Mouse (Mus musculus) cortical plate, adult 2 months (tissue): ENCODE measurements around the gene Chst8. TPM values are rescaled to one million over a fixed set of nuclear protein-coding genes. Genes with fewer than 3 reads are reported as not detected.

Source experiments
- H3K27ac ChIP-seq: fragments of 200-500 bp; 2 replicates; pipeline ENCODE4 v1.5.1; 2012; ENCODE audit warnings: low read length, control low read depth, inconsistent platforms; ENCODE audit not compliant: insufficient read depth
- H3K4me1 ChIP-seq: fragments of 200-500 bp; 2 replicates; pipeline ENCODE4 v1.6.1; 2011; ENCODE audit warnings: low read length; ENCODE audit not compliant: control insufficient read depth, insufficient read depth
- H3K4me3 ChIP-seq: fragments of 200-500 bp; 2 replicates; pipeline ENCODE4 v1.5.1; 2011; ENCODE audit warnings: mild to moderate bottlenecking, low read length, control low read depth; ENCODE audit not compliant: insufficient read depth
- CTCF ChIP-seq: fragments of 200-500 bp; IDR thresholded peaks from 2 replicates; pipeline ENCODE4 v1.5.1; 2011; ENCODE audit warnings: mild to moderate bottlenecking, control low read depth, low read length; ENCODE audit not compliant: insufficient read depth; ENCODE audit errors: extremely low read depth
- POLR2A ChIP-seq: fragments of 200-500 bp; IDR thresholded peaks from 2 replicates; pipeline ENCODE4 v1.6.1; 2011; ENCODE audit warnings: mild to moderate bottlenecking, low read length, control low read depth; ENCODE audit not compliant: insufficient read depth; ENCODE audit errors: extremely low read depth
- polyA plus RNA-seq: library from polyadenylated mRNA; depleted of rRNA; stranded (reverse); fragments of >200 nt; gene quantifications from 2 replicates; pipeline ENCODE4 v1.2.3, GENCODE M21; 2012

The Chst8 gene
- polyA plus RNA-seq, 1 experiment: 11.9 TPM

GRCm38 (mm10) chr7:34805691-34806205 is 6.8 kb downstream of the Chst8 start:
- TF ChIP-seq CTCF (no peak), POLR2A (no peak)
- no peak overlapping the region for H3K27ac ChIP-seq
- H3K4me3 ChIP-seq: no peak overlapping the region
- 0 out of 2 replicates have a peak, but pooled peaks cover 2% of the 10 kb centered on the region for H3K4me1 ChIP-seq

DNA sequence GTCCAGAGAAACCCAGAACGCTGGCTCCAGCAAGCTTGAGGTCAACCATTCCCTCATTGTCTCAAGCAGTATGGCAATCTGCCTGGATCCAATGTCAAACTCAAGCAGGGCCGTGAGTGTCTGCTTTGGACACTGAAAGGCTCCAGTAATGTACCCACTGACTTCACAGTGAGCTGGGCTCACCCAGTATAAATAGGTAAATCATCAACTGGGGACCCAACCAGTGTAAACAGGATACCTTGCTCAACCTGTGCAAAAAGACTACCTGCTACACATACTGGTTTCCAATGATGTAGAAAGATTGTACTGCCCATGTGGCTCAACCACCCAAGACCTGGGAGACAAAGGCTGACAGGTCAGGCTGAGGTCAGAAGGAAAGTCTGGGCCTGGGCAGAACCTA is 7.5 kb downstream of the Chst8 start:
- Histone ChIP-seq H3K4me1 (0 out of 2 replicates have a peak, but pooled peaks cover 2% of the 10 kb centered on the region), H3K27ac (no peak overlapping the region), H3K4me3 (no peak overlapping the region)
- TF ChIP-seq CTCF (no peak), POLR2A (no peak)

GRCm38 (mm10) chr7:34799950-34800511 is 12.5 kb downstream of the Chst8 start:
- peaks cover 5% of the 10 kb centered on the region; the same call in 1 of the 2 replicates for H3K4me1 ChIP-seq
- no peak overlapping the region for H3K27ac ChIP-seq
- H3K4me3 ChIP-seq: no peak overlapping the region
- TF ChIP-seq POLR2A (no peak), CTCF (no peak)

DNA sequence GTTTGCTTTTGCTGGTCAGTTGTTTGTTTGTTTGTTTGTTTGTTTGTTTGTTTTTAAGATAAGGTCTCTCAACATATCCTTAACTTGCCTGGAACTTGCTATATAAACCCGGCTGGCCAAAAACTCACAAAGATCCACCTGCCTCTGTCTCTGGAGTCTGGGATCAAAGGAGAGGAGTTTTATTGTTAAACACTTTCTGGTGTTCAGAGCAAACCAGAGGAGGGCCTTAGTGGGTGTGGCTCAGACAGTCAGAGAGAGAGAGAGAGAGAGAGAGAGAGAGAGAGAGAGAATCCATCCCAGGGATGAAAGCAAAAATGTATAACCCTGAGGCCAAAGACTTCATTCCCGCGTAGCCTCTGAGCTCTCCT is 13.1 kb downstream of the Chst8 start:
- Histone ChIP-seq H3K4me3 (no peak overlapping the region), H3K4me1 (peaks cover 5% of the 10 kb centered on the region; the same call in 1 of the 2 replicates), H3K27ac (no peak overlapping the region)
- no peak for TF ChIP-seq CTCF
- TF ChIP-seq POLR2A: no peak

DNA sequence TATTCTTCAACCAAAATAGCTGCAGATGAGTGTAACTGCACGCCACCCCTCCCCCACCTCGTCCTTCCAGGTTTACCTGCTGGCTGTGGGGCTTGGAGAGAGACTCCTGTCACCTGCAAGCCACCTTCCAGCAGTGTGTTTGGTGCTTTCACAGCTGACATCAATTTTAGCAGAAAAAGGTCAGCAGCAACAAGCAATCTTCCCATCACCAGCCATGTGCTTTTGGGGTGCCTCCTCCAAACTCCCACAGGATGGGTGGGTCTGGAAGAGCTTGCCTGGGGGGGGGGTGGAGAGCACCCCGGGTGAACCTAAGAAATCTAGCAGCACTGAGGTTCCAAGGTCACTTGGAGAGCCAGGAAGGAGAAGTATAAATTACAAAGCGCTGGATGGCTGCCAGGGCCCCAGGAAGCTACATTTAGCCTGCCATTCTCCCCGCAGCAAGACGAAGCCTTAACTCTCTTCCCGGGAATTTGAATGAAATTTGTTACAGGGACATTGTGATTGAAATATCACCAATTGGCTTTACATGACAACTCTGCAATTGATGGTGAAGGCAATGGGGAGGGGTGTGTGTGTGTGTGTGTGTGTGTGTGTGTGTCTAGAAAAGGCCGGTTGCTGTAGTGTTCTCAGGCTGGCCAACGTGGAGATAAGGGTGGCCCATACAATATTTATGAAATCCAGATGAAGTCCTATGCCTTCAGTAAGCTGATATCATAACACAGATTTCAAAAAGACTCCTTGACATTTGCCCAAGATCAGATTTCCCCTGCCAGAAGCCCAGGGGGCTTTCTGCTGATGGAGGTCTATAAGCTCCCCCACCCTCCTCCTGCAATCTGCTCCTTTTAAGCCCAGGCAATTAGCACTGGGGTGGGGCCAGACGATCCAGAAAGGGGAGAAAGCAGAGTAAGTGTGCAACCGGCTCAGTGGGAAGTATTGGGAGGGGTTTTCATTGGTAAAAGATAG is 13.8 kb downstream of the Chst8 start:
- Histone ChIP-seq H3K27ac (no peak overlapping the region), H3K4me1 (peaks cover 5% of the 10 kb centered on the region; the same call in 1 of the 2 replicates), H3K4me3 (no peak overlapping the region)
- TF ChIP-seq POLR2A (no peak), CTCF (no peak)

DNA sequence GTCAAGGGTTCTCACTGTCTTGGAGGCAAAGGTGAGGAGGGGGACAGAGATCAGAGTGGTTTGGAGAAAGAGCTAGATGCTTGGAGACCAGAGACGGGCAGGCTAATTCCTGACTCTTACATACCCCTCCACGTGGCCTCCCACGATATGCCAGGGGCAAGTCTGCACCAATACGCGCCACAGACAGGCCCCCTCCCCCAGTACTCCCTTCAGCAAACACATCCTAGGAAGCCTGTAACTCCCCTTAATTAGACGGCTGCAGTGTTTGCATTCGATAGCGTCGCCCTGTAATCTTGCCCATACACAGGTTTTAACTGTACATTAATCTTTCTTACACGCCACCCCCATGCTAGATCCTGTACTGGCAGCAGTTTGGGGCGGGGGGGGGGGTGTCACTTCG is 14.5 kb downstream of the Chst8 start:
- H3K4me1 ChIP-seq: peaks cover 5% of the 10 kb centered on the region; the same call in 1 of the 2 replicates
- TF ChIP-seq POLR2A (no peak), CTCF (no peak)
- no peak overlapping the region for H3K27ac ChIP-seq
- no peak overlapping the region for H3K4me3 ChIP-seq

DNA sequence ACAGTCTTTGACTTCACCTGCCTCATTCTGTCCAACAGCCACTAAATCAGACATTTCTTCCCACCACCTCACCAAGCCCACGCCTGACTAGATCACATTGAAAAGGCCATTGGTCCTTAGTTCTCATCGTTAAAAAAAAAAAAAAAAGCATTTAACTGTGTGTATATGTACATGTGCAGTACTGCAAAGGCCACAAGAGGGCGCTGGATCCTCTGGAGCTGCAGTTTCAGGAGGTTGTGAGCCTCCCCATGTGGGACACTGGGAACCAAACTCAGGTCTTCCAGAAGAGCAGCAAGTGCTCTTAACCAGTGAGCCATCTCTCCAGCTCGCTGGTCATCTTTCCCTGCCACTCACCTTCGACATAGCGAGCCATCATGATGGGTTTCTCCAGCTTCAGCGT is 22.1 kb downstream of the Chst8 start:
- Histone ChIP-seq H3K4me1 (no peaks in the 10 kb centered on the region), H3K27ac (no peak overlapping the region), H3K4me3 (no peak overlapping the region)
- TF ChIP-seq CTCF: no peak
- no peak for TF ChIP-seq POLR2A

GRCm38 (mm10) chr7:34787171-34787570 is 25.3 kb downstream of the Chst8 start:
- Histone ChIP-seq H3K27ac (no peak overlapping the region), H3K4me1 (peaks cover 3% of the 10 kb centered on the region; the same call in 1 of the 2 replicates), H3K4me3 (no peak overlapping the region)
- no peak for TF ChIP-seq CTCF
- no peak for TF ChIP-seq POLR2A

- no peak overlapping the region for H3K4me3 ChIP-seq
- H3K4me1 ChIP-seq: peaks cover 3% of the 10 kb centered on the region; the same call in 1 of the 2 replicates
- TF ChIP-seq POLR2A: no peak
- no peak for TF ChIP-seq CTCF
- H3K27ac ChIP-seq: no peak overlapping the region
Measured at GRCm38 (mm10) chr7:34785052-34785451, 27.5 kb downstream of the Chst8 start.
